Mouse (Mus musculus) forebrain, embryonic 14.5 days (tissue): ENCODE data around the gene Slc35e3. TPM values are rescaled to one million over a fixed set of nuclear protein-coding genes. Genes with fewer than 3 reads are reported as not detected.

Experiments used
- ATAC-seq: fragments of 200-750 bp; cut with Nextera tagmentation; 2 replicates; pipeline ENCODE4 v1.8.0; 2017; ENCODE audit warnings: mild to moderate bottlenecking, moderate library complexity
- DNase-seq: peaks from one replicate; pipeline ENCODE4 v3.0.0-alpha.2; 2015; ENCODE audit warnings: low spot score
- H3K27ac ChIP-seq: fragments of 300-500 bp; sonication (generic); 2 replicates; pipeline ENCODE4 v1.5.1; 2014; ENCODE audit warnings: low read depth, mild to moderate bottlenecking, control low read depth, low read length, moderate library complexity
- H3K27me3 ChIP-seq: fragments of 300-500 bp; sonication (generic); replicated peaks from 2 replicates; pipeline ENCODE4 v1.6.1; 2014; ENCODE audit warnings: low read length, control low read depth, mixed read lengths; ENCODE audit not compliant: control insufficient read depth, insufficient read depth
- H3K36me3 ChIP-seq: fragments of 300-500 bp; sonication (generic); 2 replicates; pipeline ENCODE4 v1.6.1; 2014; ENCODE audit warnings: low read length, control low read depth; ENCODE audit not compliant: control insufficient read depth, insufficient read depth
- H3K4me1 ChIP-seq: fragments of 300-500 bp; sonication (generic); 2 replicates; pipeline ENCODE4 v1.6.1; 2014; ENCODE audit warnings: antibody characterized with exemption, low read length, control low read depth; ENCODE audit not compliant: control insufficient read depth, insufficient read depth
- H3K4me2 ChIP-seq: fragments of 300-500 bp; sonication (generic); 2 replicates; pipeline ENCODE4 v1.6.1; 2014; ENCODE audit warnings: mild to moderate bottlenecking, control low read depth, low read length
- H3K4me3 ChIP-seq: fragments of 300-500 bp; sonication (generic); 2 replicates; pipeline ENCODE4 v1.5.1; 2014; ENCODE audit warnings: low read depth, low read length, control low read depth
- H3K9ac ChIP-seq: fragments of 300-500 bp; sonication (generic); 2 replicates; pipeline ENCODE4 v1.6.1; 2014; ENCODE audit warnings: mild to moderate bottlenecking, low read length, control low read depth, moderate library complexity
- H3K9me3 ChIP-seq: fragments of 300-500 bp; sonication (generic); replicated peaks from 2 replicates; pipeline ENCODE4 v1.6.1; 2016; ENCODE audit warnings: low read length, control low read depth, mixed read lengths; ENCODE audit not compliant: control insufficient read depth
- WGBS: fragments of 180-500 bp; shearing (Covaris S2); extraction: QIAGEN DNeasy Blood & Tissue Kit; methylation state at CpG from one replicate; pipeline ENCODE4 v1.1.7; 2014; 5-methylcytosine and 5-hydroxymethylcytosine counted together
- polyA plus RNA-seq: library from polyadenylated mRNA; unstranded; fragments of >200 nt; fragmentation: Nextera tagmentation; extraction: Ambion mirVana; gene quantifications from 2 replicates; pipeline ENCODE4 v1.2.1, GENCODE M21; 2014

Gene Slc35e3
- polyA plus RNA-seq, 1 experiment from 2014 or later = 17.7 TPM

- no peak for ATAC-seq
- Histone ChIP-seq H3K4me2 (no peak overlapping the region), H3K9ac (no peak overlapping the region), H3K4me3 (no peak overlapping the region), H3K9me3 (no peaks in the 10 kb centered on the region), H3K4me1 (no peaks in the 10 kb centered on the region), H3K27ac (no peak overlapping the region), H3K27me3 (no peaks in the 10 kb centered on the region), H3K36me3 (peaks cover 90% of the 10 kb centered on the region)
- WGBS = 94% methylated on average over 17 of the region's 17 CpGs
- DNase-seq = no peak
Observed at GRCm38 (mm10) chr10:117777501-117778327, 31.5 kb upstream of the Slc35e3 start.

GRCm38 (mm10) chr10:117777103-117777470, 30.9 kb upstream of the Slc35e3 start:
- Histone ChIP-seq H3K9ac (no peak overlapping the region), H3K4me2 (no peak overlapping the region), H3K36me3 (peaks cover 90% of the 10 kb centered on the region), H3K4me3 (no peak overlapping the region), H3K9me3 (no peaks in the 10 kb centered on the region), H3K27me3 (no peaks in the 10 kb centered on the region), H3K27ac (no peak overlapping the region), H3K4me1 (no peaks in the 10 kb centered on the region)
- ATAC-seq (no peak), DNase-seq (no peak)
- over 99% methylated on average over 3 of the region's 3 CpGs for WGBS

GRCm38 (mm10) chr10:117776281-117777102, 30.3 kb upstream of the Slc35e3 start:
- Histone ChIP-seq H3K9ac (no peak overlapping the region), H3K27me3 (no peaks in the 10 kb centered on the region), H3K4me3 (no peak overlapping the region), H3K4me1 (no peaks in the 10 kb centered on the region), H3K9me3 (no peaks in the 10 kb centered on the region), H3K27ac (no peak overlapping the region), H3K4me2 (no peak overlapping the region), H3K36me3 (peaks cover 88% of the 10 kb centered on the region)
- no peak for ATAC-seq
- WGBS = 91% methylated on average over 12 of the region's 12 CpGs
- no peak for DNase-seq

GRCm38 (mm10) chr10:117775401-117776144, 29.4 kb upstream of the Slc35e3 start:
- ATAC-seq = no peak
- Histone ChIP-seq H3K9ac (no peak overlapping the region), H3K4me3 (no peak overlapping the region), H3K27ac (no peak overlapping the region), H3K36me3 (peaks cover 86% of the 10 kb centered on the region), H3K4me1 (no peaks in the 10 kb centered on the region), H3K4me2 (no peak overlapping the region), H3K27me3 (no peaks in the 10 kb centered on the region), H3K9me3 (no peaks in the 10 kb centered on the region)
- DNase-seq = no peak
- WGBS = 90% methylated on average over 6 of the region's 6 CpGs

- Histone ChIP-seq H3K4me3 (no peak overlapping the region), H3K4me2 (no peak overlapping the region), H3K4me1 (no peaks in the 10 kb centered on the region), H3K36me3 (peaks cover 87% of the 10 kb centered on the region), H3K9ac (no peak overlapping the region), H3K9me3 (no peaks in the 10 kb centered on the region), H3K27ac (no peak overlapping the region), H3K27me3 (no peaks in the 10 kb centered on the region)
- WGBS = 100% methylated on average over 1 of the region's 1 CpGs
- no peak for ATAC-seq
- DNase-seq = no peak
Observed at GRCm38 (mm10) chr10:117774817-117775120, 28.6 kb upstream of the Slc35e3 start.

- no peak overlapping the region for H3K4me2 ChIP-seq
- WGBS = 96% methylated on average over 22 of the region's 22 CpGs
- no peak for DNase-seq
Observed at GRCm38 (mm10) chr10:117774011-117774816, 28.0 kb upstream of the Slc35e3 start.

GRCm38 (mm10) chr10:117773106-117773720, 27.0 kb upstream of the Slc35e3 start:
- DNase-seq (no peak), ATAC-seq (no peak)
- Histone ChIP-seq H3K4me3 (no peak overlapping the region), H3K9me3 (no peaks in the 10 kb centered on the region), H3K4me2 (no peak overlapping the region), H3K36me3 (peaks cover 83% of the 10 kb centered on the region), H3K27ac (no peak overlapping the region), H3K4me1 (no peaks in the 10 kb centered on the region), H3K27me3 (no peaks in the 10 kb centered on the region), H3K9ac (no peak overlapping the region)
- WGBS = 94% methylated on average over 7 of the region's 7 CpGs

More at GRCm38 (mm10) chr10:117774011-117774816, 28.0 kb upstream of the Slc35e3 start:
- H3K27ac ChIP-seq = no peak overlapping the region
- no peaks in the 10 kb centered on the region for H3K4me1 ChIP-seq
- H3K9me3 ChIP-seq = no peaks in the 10 kb centered on the region
- peaks cover 90% of the 10 kb centered on the region for H3K36me3 ChIP-seq
- H3K9ac ChIP-seq = no peak overlapping the region
- H3K4me3 ChIP-seq = no peak overlapping the region
- no peak for ATAC-seq
- no peaks in the 10 kb centered on the region for H3K27me3 ChIP-seq
